Mouse (Mus musculus) ES-Bruce4 (cell line): ENCODE measurements around the gene Smug1. TPM values are rescaled to one million over a fixed set of nuclear protein-coding genes. Genes with fewer than 3 reads are reported as not detected.

Source experiments
- H3K27ac ChIP-seq: 2 replicates; pipeline ENCODE4 v1.5.1; 2012; ENCODE audit warnings: low read length, inconsistent platforms; ENCODE audit not compliant: insufficient read depth
- H3K27me3 ChIP-seq: 2 replicates; pipeline ENCODE4 v1.6.1; 2012; ENCODE audit warnings: mild to moderate bottlenecking, low read length, inconsistent platforms; ENCODE audit not compliant: control insufficient read depth, poor library complexity, insufficient read depth, severe bottlenecking
- H3K36me3 ChIP-seq: 2 replicates; pipeline ENCODE4 v1.6.1; 2012; ENCODE audit warnings: inconsistent platforms, mild to moderate bottlenecking, low read length, moderate library complexity; ENCODE audit not compliant: control insufficient read depth, poor library complexity, insufficient read depth, severe bottlenecking
- H3K4me1 ChIP-seq: one replicate; pipeline ENCODE4 v1.8.1; 2011; ENCODE audit warnings: low read length; ENCODE audit not compliant: control insufficient read depth, insufficient read depth
- H3K4me3 ChIP-seq: 2 replicates; pipeline ENCODE4 v1.5.1; 2011; ENCODE audit warnings: low read depth, mild to moderate bottlenecking, low read length
- H3K9ac ChIP-seq: 2 replicates; pipeline ENCODE4 v1.6.1; 2012; ENCODE audit warnings: low read depth, mild to moderate bottlenecking, inconsistent platforms; ENCODE audit not compliant: poor library complexity, severe bottlenecking
- H3K9me3 ChIP-seq: replicated peaks from 2 replicates; pipeline ENCODE4 v1.6.1; 2012; ENCODE audit warnings: mild to moderate bottlenecking, low read length, inconsistent platforms; ENCODE audit not compliant: control insufficient read depth, poor library complexity, insufficient read depth, severe bottlenecking
- CTCF ChIP-seq: IDR thresholded peaks from one replicate; pipeline ENCODE4 v1.8.1; 2011; ENCODE audit warnings: low read depth, low read length
- EP300 ChIP-seq: IDR thresholded peaks from 2 replicates; pipeline ENCODE4 v1.6.1; 2011; ENCODE audit warnings: low read depth, low read length; ENCODE audit not compliant: insufficient read depth
- POLR2A ChIP-seq: IDR thresholded peaks from one replicate; pipeline ENCODE4 v1.8.1; 2011; ENCODE audit warnings: low read length; ENCODE audit not compliant: insufficient read depth
- polyA plus RNA-seq: library from polyadenylated mRNA; stranded (reverse); fragments of >200 nt; gene quantifications from 2 replicates; pipeline ENCODE4 v1.2.4, GENCODE M21; 2011; ENCODE audit warnings: low read depth; ENCODE audit not compliant: missing spikeins, insufficient read depth, insufficient read length

The Smug1 gene
- polyA plus RNA-seq, 1 experiment: 15.3 TPM

DNA sequence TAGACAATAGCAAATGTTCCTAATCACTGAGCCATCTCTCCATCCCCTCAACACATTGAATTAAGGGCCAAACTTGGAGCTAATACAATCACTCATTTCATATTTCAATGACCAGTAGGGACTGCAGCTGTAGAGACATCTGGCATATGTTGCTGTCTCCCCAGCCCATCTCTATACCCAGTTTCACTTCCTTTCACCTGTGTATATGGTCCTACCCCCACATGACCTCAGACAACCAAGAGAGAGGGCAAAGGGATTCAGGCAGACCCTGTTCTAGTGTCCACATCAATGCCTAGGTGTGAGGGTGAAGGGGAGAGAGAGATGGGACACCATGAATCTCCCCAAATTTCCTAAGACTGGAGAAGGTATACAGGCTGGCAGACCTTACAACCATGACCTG is 13.5 kb upstream of the Smug1 start:
- H3K36me3 ChIP-seq: no peaks in the 10 kb centered on the region
- no peak overlapping the region for H3K9ac ChIP-seq
- no peak overlapping the region for H3K27ac ChIP-seq
- H3K4me3 ChIP-seq: no peak overlapping the region
- no peaks in the 10 kb centered on the region for H3K9me3 ChIP-seq
- no peaks in the 10 kb centered on the region for H3K4me1 ChIP-seq
- TF ChIP-seq CTCF: no peak
- no peak for TF ChIP-seq EP300
- TF ChIP-seq POLR2A: no peak
- H3K27me3 ChIP-seq: no peaks in the 10 kb centered on the region

- no peaks in the 10 kb centered on the region for H3K36me3 ChIP-seq
Observed at GRCm38 (mm10) chr15:103178767-103179166, 11.9 kb upstream of the Smug1 start.

DNA sequence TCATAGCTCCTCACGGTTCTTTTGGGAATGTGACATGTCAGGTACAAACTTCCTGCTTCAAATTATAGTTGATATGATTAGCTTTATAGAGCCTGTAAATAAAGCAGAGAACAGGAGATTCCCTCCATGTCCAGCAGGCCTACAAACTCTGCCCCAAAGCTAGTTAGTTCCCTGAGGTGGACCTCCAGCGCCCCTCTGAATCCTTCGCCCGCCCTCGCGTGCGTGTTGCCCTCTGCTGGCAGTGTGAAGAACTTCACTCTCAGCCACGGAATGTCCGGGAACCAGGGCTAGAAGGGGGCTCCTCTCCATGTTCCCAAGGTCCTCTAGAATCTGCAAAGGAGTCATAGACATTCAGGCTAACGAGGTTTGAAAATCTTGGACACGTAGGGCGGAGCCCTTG is 11.2 kb upstream of the Smug1 start:
- Histone ChIP-seq H3K27me3 (no peaks in the 10 kb centered on the region), H3K36me3 (no peaks in the 10 kb centered on the region), H3K9me3 (no peaks in the 10 kb centered on the region), H3K27ac (no peak overlapping the region), H3K4me3 (no peak overlapping the region), H3K4me1 (no peaks in the 10 kb centered on the region), H3K9ac (no peak overlapping the region)
- TF ChIP-seq CTCF: peak; percentile 86
- TF ChIP-seq EP300: no peak

More at GRCm38 (mm10) chr15:103178767-103179166, 11.9 kb upstream of the Smug1 start:
- Histone ChIP-seq H3K4me1 (no peaks in the 10 kb centered on the region), H3K27ac (no peak overlapping the region), H3K9me3 (no peaks in the 10 kb centered on the region), H3K9ac (no peak overlapping the region), H3K4me3 (no peak overlapping the region), H3K27me3 (no peaks in the 10 kb centered on the region)
- TF ChIP-seq EP300 (no peak), POLR2A (no peak), CTCF (no peak)

GRCm38 (mm10) chr15:103177611-103178041 is 10.7 kb upstream of the Smug1 start:
- H3K27me3 ChIP-seq: no peaks in the 10 kb centered on the region
- no peaks in the 10 kb centered on the region for H3K4me1 ChIP-seq
- no peak overlapping the region for H3K4me3 ChIP-seq
- H3K9me3 ChIP-seq: no peaks in the 10 kb centered on the region
- no peak for TF ChIP-seq CTCF
- peak; percentile 31; the same call in 1 of the 2 replicates for TF ChIP-seq EP300
- no peak for TF ChIP-seq POLR2A
- no peaks in the 10 kb centered on the region for H3K36me3 ChIP-seq
- no peak overlapping the region for H3K27ac ChIP-seq
- no peak overlapping the region for H3K9ac ChIP-seq

GRCm38 (mm10) chr15:103176874-103177421 is 10.1 kb upstream of the Smug1 start:
- no peak overlapping the region for H3K27ac ChIP-seq
- H3K4me1 ChIP-seq: no peaks in the 10 kb centered on the region
- no peak overlapping the region for H3K4me3 ChIP-seq
- no peak overlapping the region for H3K9ac ChIP-seq
- no peaks in the 10 kb centered on the region for H3K27me3 ChIP-seq
- no peaks in the 10 kb centered on the region for H3K9me3 ChIP-seq
- H3K36me3 ChIP-seq: no peaks in the 10 kb centered on the region
- TF ChIP-seq EP300: 0 out of 2 replicates have a peak, but pooled peaks have one; percentile 31
- peak; percentile 95 for TF ChIP-seq CTCF
- TF ChIP-seq POLR2A: no peak

DNA sequence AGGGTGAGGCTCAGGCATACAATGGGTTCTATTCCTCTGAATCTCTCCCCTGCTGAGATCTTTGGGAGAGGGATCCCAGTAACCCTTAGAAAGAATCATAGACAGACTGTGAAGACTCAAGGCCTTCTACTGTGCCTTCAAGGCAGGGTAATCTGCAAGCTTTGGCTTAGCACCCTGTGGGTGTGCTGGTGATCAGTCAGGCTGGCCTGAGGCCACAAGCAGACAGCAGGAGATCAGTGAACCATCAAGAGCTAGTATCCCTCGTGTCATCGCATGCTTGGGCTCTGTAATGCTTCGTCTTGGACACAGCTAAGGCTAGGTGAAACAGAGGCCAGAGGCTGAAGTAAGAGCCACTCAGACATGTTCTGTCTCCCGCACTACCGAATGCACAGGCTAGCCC is 6.4 kb upstream of the Smug1 start:
- Histone ChIP-seq H3K9ac (no peak overlapping the region), H3K9me3 (no peaks in the 10 kb centered on the region), H3K36me3 (no peaks in the 10 kb centered on the region), H3K27me3 (no peaks in the 10 kb centered on the region), H3K27ac (no peak overlapping the region), H3K4me1 (peaks cover 7% of the 10 kb centered on the region), H3K4me3 (no peak overlapping the region)
- TF ChIP-seq CTCF (no peak), POLR2A (no peak), EP300 (no peak)
